Mouse (Mus musculus): ENCODE measurements around the gene Pard3.
A peak's percentile ranks its signal among the peaks of the same experiment; 100 is the strongest.
"Not testable (repeated sequence)": the region's sequence is repeated elsewhere in the genome, so short reads cannot be mapped to it uniquely, and the experiment has no call there.

Pard3 gene

GRCm38 (mm10) chr8:127139154-127139553, 75.5 kb downstream of the Pard3 start:
- peak; percentile 22 to 81 for DNase-seq (ENCODE audit: low spot score in 2 of 2)

GRCm38 (mm10) chr8:127140945-127141344, 77.3 kb downstream of the Pard3 start:
- no peak for DNase-seq (ENCODE audit: low spot score in 2 of 2)

GRCm38 (mm10) chr8:127143641-127144040, 79.9 kb downstream of the Pard3 start:
- DNase-seq (ENCODE audit: low spot score in 2 of 2), result no peak

- DNase-seq (ENCODE audit: low spot score in 2 of 2), result no peak
Observed at GRCm38 (mm10) chr8:127144562-127144961, 80.9 kb downstream of the Pard3 start.

GRCm38 (mm10) chr8:127145135-127145534, 81.4 kb downstream of the Pard3 start:
- no peak for DNase-seq (ENCODE audit: low spot score in 2 of 2)

GRCm38 (mm10) chr8:127146055-127146454, 82.4 kb downstream of the Pard3 start:
- no peak for DNase-seq (ENCODE audit: low spot score in 2 of 2)

GRCm38 (mm10) chr8:127148821-127149220, 85.1 kb downstream of the Pard3 start:
- DNase-seq (ENCODE audit: low spot score in 2 of 2), result no peak

GRCm38 (mm10) chr8:127150645-127151044, 87.0 kb downstream of the Pard3 start:
- DNase-seq (ENCODE audit: low spot score in 2 of 2), result no peak

- no peak for DNase-seq (ENCODE audit: low spot score in 2 of 2)
Observed at GRCm38 (mm10) chr8:127151706-127152105, 88.0 kb downstream of the Pard3 start.

- no peak for DNase-seq (ENCODE audit: low spot score in 2 of 2)
Observed at GRCm38 (mm10) chr8:127157087-127157486, 93.4 kb downstream of the Pard3 start.

GRCm38 (mm10) chr8:127159421-127159966, 95.8 kb downstream of the Pard3 start:
- no peak for DNase-seq (ENCODE audit: low spot score in 2 of 2)

GRCm38 (mm10) chr8:127161854-127162253, 98.2 kb downstream of the Pard3 start:
- no peak for DNase-seq (ENCODE audit: low spot score in 2 of 2)

- DNase-seq (ENCODE audit: low spot score in 2 of 2), result no peak
Observed at GRCm38 (mm10) chr8:127162821-127163220, 99.1 kb downstream of the Pard3 start.

GRCm38 (mm10) chr8:127164326-127165280, 100.9 kb downstream of the Pard3 start:
- DNase-seq (ENCODE audit: low spot score in 2 of 2), result no peak

- DNase-seq (ENCODE audit: low spot score in 2 of 2), result no peak
Observed at GRCm38 (mm10) chr8:127168496-127168895, 104.8 kb downstream of the Pard3 start.

GRCm38 (mm10) chr8:127169361-127169760, 105.7 kb downstream of the Pard3 start:
- no peak for DNase-seq (ENCODE audit: low spot score in 2 of 2)

- not testable (repeated sequence) for DNase-seq (ENCODE audit: low spot score in 2 of 2)
Observed at GRCm38 (mm10) chr8:127170372-127170771, 106.7 kb downstream of the Pard3 start.

- DNase-seq (ENCODE audit: low spot score in 2 of 2), result no peak
Observed at GRCm38 (mm10) chr8:127170930-127171329, 107.2 kb downstream of the Pard3 start.

- DNase-seq (ENCODE audit: low spot score in 2 of 2), result no peak
Observed at GRCm38 (mm10) chr8:127173483-127173882, 109.8 kb downstream of the Pard3 start.

GRCm38 (mm10) chr8:127174411-127174810, 110.7 kb downstream of the Pard3 start:
- DNase-seq (ENCODE audit: low spot score in 2 of 2), result peak in 1 of 2 experiments; percentile 36

- no peak for DNase-seq (ENCODE audit: low spot score in 2 of 2)
Observed at GRCm38 (mm10) chr8:127175160-127175836, 111.6 kb downstream of the Pard3 start.

- DNase-seq (ENCODE audit: low spot score in 2 of 2), result peak in 1 of 2 experiments; percentile 63
Observed at GRCm38 (mm10) chr8:127178634-127179033, 114.9 kb downstream of the Pard3 start.
